Mouse (Mus musculus) embryonic facial prominence, embryonic 10.5 days (tissue): ENCODE measurements around the gene Selp. TPM values are rescaled to one million over a fixed set of nuclear protein-coding genes. Genes with fewer than 3 reads are reported as not detected.

Experiments used
- DNase-seq: peaks from one replicate; pipeline ENCODE4 v3.0.0-alpha.2; 2017; ENCODE audit warnings: low spot score
- H3K27ac ChIP-seq: fragments of 300-500 bp; sonication (generic); replicated peaks from 2 replicates; pipeline ENCODE4 v1.5.1; 2016; ENCODE audit warnings: mild to moderate bottlenecking
- H3K27me3 ChIP-seq: fragments of 300-500 bp; sonication (generic); replicated peaks from 2 replicates; pipeline ENCODE4 v1.6.1; 2016; ENCODE audit warnings: low read depth, mild to moderate bottlenecking; ENCODE audit not compliant: poor library complexity, severe bottlenecking
- H3K36me3 ChIP-seq: fragments of 300-500 bp; sonication (generic); replicated peaks from 2 replicates; pipeline ENCODE4 v1.6.1; 2016; ENCODE audit warnings: mild to moderate bottlenecking, moderate library complexity
- H3K4me1 ChIP-seq: fragments of 300-500 bp; sonication (generic); 2 replicates; pipeline ENCODE4 v1.6.1; 2016
- H3K4me3 ChIP-seq: fragments of 300-500 bp; sonication (generic); 2 replicates; pipeline ENCODE4 v1.5.1; 2016; ENCODE audit warnings: mild to moderate bottlenecking, moderate library complexity
- H3K9me3 ChIP-seq: fragments of 300-500 bp; sonication (generic); 2 replicates; pipeline ENCODE4 v1.6.1; 2016; ENCODE audit warnings: mild to moderate bottlenecking
- WGBS: fragments of 180-500 bp; shearing (Covaris S2); methylation state at CpG from one replicate; pipeline ENCODE4 v1.1.7; 2016; 5-methylcytosine and 5-hydroxymethylcytosine counted together
- polyA plus RNA-seq: library from polyadenylated mRNA; unstranded; fragments of >200 nt; fragmentation: Nextera tagmentation; extraction: Ambion mirVana; gene quantifications from 2 replicates; pipeline ENCODE4 v1.2.1, GENCODE M21; 2016

The Selp gene
- polyA plus RNA-seq, 1 experiment from 2014 or later = not detected

DNA sequence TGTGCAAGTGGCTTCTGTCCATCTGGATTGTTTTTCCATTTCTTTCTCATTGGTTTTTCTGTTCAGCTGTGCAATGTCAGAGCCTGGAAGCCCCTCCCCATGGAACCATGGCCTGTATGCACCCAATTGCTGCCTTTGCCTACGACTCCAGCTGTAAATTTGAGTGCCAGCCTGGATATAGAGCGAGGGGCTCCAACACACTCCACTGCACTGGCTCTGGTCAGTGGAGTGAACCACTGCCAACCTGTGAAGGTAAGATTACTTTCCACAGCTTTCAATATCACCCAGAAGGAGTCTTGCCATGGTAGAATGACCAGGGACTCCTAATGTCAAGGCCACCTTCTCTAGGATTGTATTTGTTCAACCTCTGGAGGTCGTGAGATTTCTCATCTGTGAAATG is 14.9 kb downstream of the Selp start:
- Histone ChIP-seq H3K4me1 (no peaks in the 10 kb centered on the region), H3K27me3 (no peaks in the 10 kb centered on the region), H3K27ac (no peak overlapping the region), H3K9me3 (no peaks in the 10 kb centered on the region), H3K4me3 (no peak overlapping the region), H3K36me3 (no peaks in the 10 kb centered on the region)
- no peak for DNase-seq
- WGBS = 76% methylated on average over 3 of the region's 3 CpGs

DNA sequence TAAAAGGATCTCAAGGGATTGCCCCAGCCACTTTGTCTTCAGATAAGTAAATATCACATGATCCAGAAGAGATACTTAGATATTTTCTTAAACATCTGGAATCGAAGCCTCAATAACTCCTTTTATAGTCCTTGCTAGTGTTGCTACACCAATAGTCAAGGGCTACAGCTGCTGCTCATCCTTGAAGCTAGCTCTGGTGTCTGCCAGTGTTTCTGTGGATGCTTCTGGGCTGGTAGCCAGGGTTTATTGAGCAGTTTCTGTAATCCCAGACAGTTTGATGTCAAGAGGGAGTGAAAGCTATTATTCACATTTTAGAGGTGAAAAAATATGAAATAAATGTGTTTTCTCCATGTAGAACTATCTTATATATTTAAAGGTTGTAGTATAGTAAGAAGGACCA is 17.5 kb downstream of the Selp start:
- 85% methylated on average over 1 of the region's 1 CpGs for WGBS
- no peaks in the 10 kb centered on the region for H3K27me3 ChIP-seq
- DNase-seq = no peak

GRCm38 (mm10) chr1:164134101-164134500 is 19.0 kb downstream of the Selp start:
- 81% methylated on average over 6 of the region's 6 CpGs for WGBS
- no peaks in the 10 kb centered on the region for H3K9me3 ChIP-seq

More for the DNA sequence above, 17.5 kb downstream of the Selp start:
- Histone ChIP-seq H3K36me3 (no peaks in the 10 kb centered on the region), H3K4me3 (no peak overlapping the region), H3K27ac (no peak overlapping the region), H3K4me1 (no peaks in the 10 kb centered on the region), H3K9me3 (no peaks in the 10 kb centered on the region)

DNA sequence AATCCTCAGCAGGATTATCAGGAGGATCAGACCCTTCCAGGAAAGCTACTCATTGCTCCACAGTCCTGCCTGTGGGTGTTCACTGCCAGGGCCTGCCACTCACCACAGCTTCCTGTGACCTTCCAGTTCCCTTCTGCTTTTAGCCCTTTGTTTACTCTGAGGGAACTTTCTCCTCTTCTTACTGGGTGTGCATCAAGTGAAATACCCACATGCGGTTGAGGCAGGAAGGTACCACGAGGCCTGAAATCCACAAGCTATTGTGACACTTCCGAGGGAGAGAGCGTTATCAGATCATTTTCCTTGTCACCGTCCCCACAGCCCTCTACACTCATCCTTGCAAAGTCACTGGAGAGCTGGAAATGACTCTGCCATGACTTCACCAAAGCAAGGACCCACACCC is 20.3 kb downstream of the Selp start:
- Histone ChIP-seq H3K9me3 (no peaks in the 10 kb centered on the region), H3K4me1 (no peaks in the 10 kb centered on the region), H3K27me3 (no peaks in the 10 kb centered on the region), H3K27ac (no peak overlapping the region), H3K4me3 (no peak overlapping the region), H3K36me3 (no peaks in the 10 kb centered on the region)
- WGBS = 78% methylated on average over 5 of the region's 5 CpGs
- no peak for DNase-seq

More at GRCm38 (mm10) chr1:164134101-164134500, 19.0 kb downstream of the Selp start:
- no peak overlapping the region for H3K27ac ChIP-seq
- no peak overlapping the region for H3K4me3 ChIP-seq
- H3K27me3 ChIP-seq = no peaks in the 10 kb centered on the region
- no peak for DNase-seq
- no peaks in the 10 kb centered on the region for H3K36me3 ChIP-seq
- no peaks in the 10 kb centered on the region for H3K4me1 ChIP-seq

DNA sequence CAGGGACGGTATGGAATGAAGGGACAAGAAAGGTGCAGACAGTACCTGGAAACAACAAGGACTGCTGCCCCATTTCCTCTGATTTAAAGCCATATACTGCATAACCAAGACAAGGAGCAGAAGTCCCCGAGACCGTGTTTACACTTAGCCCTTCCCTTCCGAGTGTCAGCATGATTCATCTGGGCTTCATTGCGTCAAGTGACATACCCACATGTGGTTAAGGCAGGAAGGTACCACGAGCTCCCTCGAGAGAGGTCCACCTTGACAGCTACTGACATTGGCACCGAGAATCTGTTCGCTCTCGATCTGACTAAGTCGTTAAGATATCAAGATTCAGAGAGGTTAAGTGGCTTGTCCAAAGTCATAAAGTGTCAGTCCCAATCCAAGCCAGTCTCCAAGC is 20.9 kb downstream of the Selp start:
- Histone ChIP-seq H3K27me3 (no peaks in the 10 kb centered on the region), H3K4me1 (no peaks in the 10 kb centered on the region), H3K36me3 (no peaks in the 10 kb centered on the region), H3K27ac (no peak overlapping the region), H3K4me3 (no peak overlapping the region), H3K9me3 (no peaks in the 10 kb centered on the region)
- WGBS = 77% methylated on average over 11 of the region's 11 CpGs
- DNase-seq = no peak

GRCm38 (mm10) chr1:164136636-164137035 is 21.6 kb downstream of the Selp start:
- DNase-seq = no peak
- Histone ChIP-seq H3K27ac (no peak overlapping the region), H3K4me1 (no peaks in the 10 kb centered on the region), H3K9me3 (no peaks in the 10 kb centered on the region), H3K4me3 (no peak overlapping the region), H3K36me3 (no peaks in the 10 kb centered on the region), H3K27me3 (no peaks in the 10 kb centered on the region)
- WGBS = 78% methylated on average over 6 of the region's 6 CpGs

DNA sequence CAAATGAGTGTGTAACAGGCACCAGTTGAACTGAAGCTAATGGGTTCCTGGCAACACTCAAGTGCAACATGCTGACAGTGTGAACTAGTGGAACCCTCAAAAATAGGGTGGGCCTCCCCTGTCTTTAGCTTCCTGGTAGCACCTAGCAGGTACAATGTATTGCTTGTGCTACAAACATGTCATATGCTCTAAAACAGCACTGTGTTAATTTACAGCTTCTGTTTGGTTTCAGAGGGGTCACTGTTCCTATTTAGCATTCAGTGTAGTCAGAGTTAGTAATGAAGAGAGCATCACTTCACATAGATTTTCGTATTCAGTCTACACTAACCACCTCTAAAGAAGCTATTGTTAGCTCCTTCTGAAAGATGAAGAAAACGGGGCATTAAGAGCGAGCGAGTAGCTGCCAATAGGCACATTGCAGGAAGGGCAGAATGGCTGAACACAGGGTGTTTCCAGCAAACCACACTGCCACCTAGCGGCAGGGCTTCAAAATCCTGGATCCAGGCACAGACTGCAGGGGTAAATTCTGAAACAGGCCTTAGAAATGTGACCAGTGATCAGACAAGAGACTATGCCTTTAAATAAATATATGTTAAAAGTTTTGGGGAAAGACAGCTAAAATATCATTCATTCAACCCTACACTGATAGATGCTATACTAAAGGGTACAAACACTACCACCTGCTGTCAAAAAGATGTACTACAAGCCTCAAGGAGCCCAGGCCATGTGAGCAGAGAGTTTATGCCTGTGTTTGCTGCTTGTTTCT is 23.5 kb downstream of the Selp start:
- Histone ChIP-seq H3K27me3 (no peaks in the 10 kb centered on the region), H3K9me3 (no peaks in the 10 kb centered on the region), H3K27ac (no peak overlapping the region), H3K4me1 (no peaks in the 10 kb centered on the region), H3K36me3 (no peaks in the 10 kb centered on the region), H3K4me3 (no peak overlapping the region)
- 14% methylated on average over 5 of the region's 5 CpGs for WGBS
- DNase-seq = peak; percentile 82

GRCm38 (mm10) chr1:164139464-164139863 is 24.4 kb downstream of the Selp start:
- H3K27me3 ChIP-seq = no peaks in the 10 kb centered on the region
- 73% methylated on average over 4 of the region's 4 CpGs for WGBS
- no peak overlapping the region for H3K4me3 ChIP-seq
- no peaks in the 10 kb centered on the region for H3K36me3 ChIP-seq
- no peaks in the 10 kb centered on the region for H3K4me1 ChIP-seq
- H3K9me3 ChIP-seq = no peaks in the 10 kb centered on the region
- no peak for DNase-seq
- H3K27ac ChIP-seq = no peak overlapping the region

GRCm38 (mm10) chr1:164149083-164149482 is 34.0 kb downstream of the Selp start:
- Histone ChIP-seq H3K27me3 (peaks cover 10% of the 10 kb centered on the region; the same call in 1 of the 2 replicates), H3K27ac (no peak overlapping the region), H3K9me3 (no peaks in the 10 kb centered on the region), H3K4me1 (peaks cover 16% of the 10 kb centered on the region), H3K36me3 (no peaks in the 10 kb centered on the region), H3K4me3 (no peak overlapping the region)
- WGBS = 94% methylated on average over 7 of the region's 7 CpGs
- DNase-seq = no peak

GRCm38 (mm10) chr1:164151387-164152088 is 36.5 kb downstream of the Selp start, which contains the start of gene F5:
TSS of gene F5 (plus strand) at chr1:164151838.
- peaks cover 10% of the 10 kb centered on the region; the same call in 1 of the 2 replicates for H3K27me3 ChIP-seq
- H3K4me1 ChIP-seq = peaks cover 9% of the 10 kb centered on the region
- H3K4me3 ChIP-seq = peak within 1 kb of the TSS; percentile 29
- no peaks in the 10 kb centered on the region for H3K9me3 ChIP-seq
- 0 out of 2 replicates have a peak within 1 kb of the TSS, but pooled peaks have one; percentile 7 for H3K27ac ChIP-seq
- WGBS = 8% methylated on average over 16 of the region's 16 CpGs
- no peaks in the 10 kb centered on the region for H3K36me3 ChIP-seq
- DNase-seq = peak; percentile 17

DNA sequence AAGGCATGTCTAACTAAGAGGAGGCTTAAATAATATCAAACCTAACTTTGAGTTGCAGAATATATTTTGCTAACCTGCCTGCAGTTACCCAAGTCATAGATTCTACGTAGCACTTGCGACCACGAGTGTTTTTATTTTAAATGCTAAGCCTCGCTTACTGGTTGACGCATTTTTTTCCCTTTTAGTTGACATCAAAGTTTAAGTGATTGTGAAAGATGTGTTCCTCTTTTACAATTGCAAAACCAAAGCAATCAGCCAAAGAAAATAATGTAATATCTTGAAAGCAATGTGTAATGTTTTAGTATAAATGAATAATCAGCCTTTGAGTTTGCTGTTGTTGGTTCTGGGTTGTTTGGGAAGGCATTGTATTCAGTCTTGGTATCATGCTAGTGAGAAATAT is 37.8 kb downstream of the Selp start:
- Histone ChIP-seq H3K36me3 (no peaks in the 10 kb centered on the region), H3K4me3 (no peak overlapping the region), H3K4me1 (peaks cover 9% of the 10 kb centered on the region), H3K27me3 (peaks cover 10% of the 10 kb centered on the region; the same call in 1 of the 2 replicates), H3K9me3 (no peaks in the 10 kb centered on the region), H3K27ac (no peak overlapping the region)
- no peak for DNase-seq
- WGBS = 92% methylated on average over 5 of the region's 5 CpGs

DNA sequence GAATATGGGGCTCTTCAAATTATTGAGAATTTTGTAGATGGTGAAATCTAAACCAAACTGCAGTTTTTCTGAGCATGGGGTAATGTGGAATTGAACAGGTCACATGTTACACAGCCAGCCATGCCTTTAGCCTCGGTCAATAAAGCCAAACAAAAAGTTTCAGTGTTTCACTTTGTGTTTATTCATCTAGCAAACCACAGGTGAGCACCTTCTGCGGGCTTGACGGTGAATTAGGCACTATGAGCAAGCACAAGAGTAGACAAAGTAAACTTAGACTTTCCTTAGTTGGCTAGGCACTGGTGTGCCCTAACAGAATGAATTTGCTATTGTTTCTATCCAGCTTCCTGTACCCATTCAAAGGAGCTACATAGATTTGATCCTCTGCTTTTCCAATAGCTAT is 39.9 kb downstream of the Selp start:
- no peak overlapping the region for H3K27ac ChIP-seq
- H3K36me3 ChIP-seq = no peaks in the 10 kb centered on the region
- H3K27me3 ChIP-seq = peaks cover 10% of the 10 kb centered on the region; the same call in 1 of the 2 replicates
- 86% methylated on average over 3 of the region's 3 CpGs for WGBS
- no peaks in the 10 kb centered on the region for H3K9me3 ChIP-seq
- peaks cover 17% of the 10 kb centered on the region for H3K4me1 ChIP-seq
- no peak for DNase-seq
- no peak overlapping the region for H3K4me3 ChIP-seq

- no peak for DNase-seq
- Histone ChIP-seq H3K4me3 (no peak overlapping the region), H3K4me1 (peaks cover 8% of the 10 kb centered on the region; the same call in 1 of the 2 replicates), H3K27ac (no peak overlapping the region), H3K36me3 (no peaks in the 10 kb centered on the region), H3K27me3 (no peaks in the 10 kb centered on the region), H3K9me3 (no peaks in the 10 kb centered on the region)
- 67% methylated on average over 4 of the region's 4 CpGs for WGBS
Measured at GRCm38 (mm10) chr1:164158571-164158970, 43.5 kb downstream of the Selp start.
